Mouse (Mus musculus) kidney, embryonic 15.5 days (tissue): ENCODE results near the gene Rnf169. TPM values are rescaled to one million over a fixed set of nuclear protein-coding genes. Genes with fewer than 3 reads are reported as not detected.

ENCODE experiments used
- ATAC-seq: fragments of 200-750 bp; cut with Nextera tagmentation; replicated peaks from 2 replicates; pipeline ENCODE4 v1.8.0; 2017; ENCODE audit warnings: moderate TSS enrichment; ENCODE audit not compliant: low FRiP score
- H3K27ac ChIP-seq: fragments of 300-500 bp; sonication (generic); 2 replicates; pipeline ENCODE4 v1.5.1; 2015; ENCODE audit warnings: mild to moderate bottlenecking, inconsistent platforms
- H3K27me3 ChIP-seq: fragments of 300-500 bp; sonication (generic); 2 replicates; pipeline ENCODE4 v1.6.1; 2015; ENCODE audit warnings: inconsistent platforms
- H3K36me3 ChIP-seq: fragments of 300-500 bp; sonication (generic); 2 replicates; pipeline ENCODE4 v1.6.1; 2015; ENCODE audit warnings: inconsistent platforms
- H3K4me1 ChIP-seq: fragments of 300-500 bp; sonication (generic); 2 replicates; pipeline ENCODE4 v1.6.1; 2015; ENCODE audit warnings: inconsistent platforms
- H3K4me2 ChIP-seq: fragments of 300-500 bp; sonication (generic); 2 replicates; pipeline ENCODE4 v1.6.1; 2015; ENCODE audit warnings: moderate library complexity, mild to moderate bottlenecking, inconsistent platforms
- H3K4me3 ChIP-seq: fragments of 300-500 bp; sonication (generic); replicated peaks from 2 replicates; pipeline ENCODE4 v1.5.1; 2015; ENCODE audit warnings: mild to moderate bottlenecking, inconsistent platforms
- H3K9ac ChIP-seq: fragments of 300-500 bp; sonication (generic); 2 replicates; pipeline ENCODE4 v1.6.1; 2015; ENCODE audit warnings: mild to moderate bottlenecking, inconsistent platforms
- H3K9me3 ChIP-seq: fragments of 300-500 bp; sonication (generic); replicated peaks from 2 replicates; pipeline ENCODE4 v1.6.1; 2016; ENCODE audit warnings: inconsistent platforms
- WGBS: fragments of 180-500 bp; shearing (Covaris S2); methylation state at CpG from one replicate; pipeline ENCODE4 v1.1.7; 2015; ENCODE audit warnings: mixed read lengths; 5-methylcytosine and 5-hydroxymethylcytosine counted together
- polyA plus RNA-seq: library from polyadenylated mRNA; unstranded; fragments of >200 nt; fragmentation: Nextera tagmentation; extraction: Ambion mirVana; gene quantifications from 2 replicates; pipeline ENCODE4 v1.2.1, GENCODE M21; 2015

Gene Rnf169
- polyA plus RNA-seq, 1 experiment from 2014 or later: 5.9 TPM

DNA sequence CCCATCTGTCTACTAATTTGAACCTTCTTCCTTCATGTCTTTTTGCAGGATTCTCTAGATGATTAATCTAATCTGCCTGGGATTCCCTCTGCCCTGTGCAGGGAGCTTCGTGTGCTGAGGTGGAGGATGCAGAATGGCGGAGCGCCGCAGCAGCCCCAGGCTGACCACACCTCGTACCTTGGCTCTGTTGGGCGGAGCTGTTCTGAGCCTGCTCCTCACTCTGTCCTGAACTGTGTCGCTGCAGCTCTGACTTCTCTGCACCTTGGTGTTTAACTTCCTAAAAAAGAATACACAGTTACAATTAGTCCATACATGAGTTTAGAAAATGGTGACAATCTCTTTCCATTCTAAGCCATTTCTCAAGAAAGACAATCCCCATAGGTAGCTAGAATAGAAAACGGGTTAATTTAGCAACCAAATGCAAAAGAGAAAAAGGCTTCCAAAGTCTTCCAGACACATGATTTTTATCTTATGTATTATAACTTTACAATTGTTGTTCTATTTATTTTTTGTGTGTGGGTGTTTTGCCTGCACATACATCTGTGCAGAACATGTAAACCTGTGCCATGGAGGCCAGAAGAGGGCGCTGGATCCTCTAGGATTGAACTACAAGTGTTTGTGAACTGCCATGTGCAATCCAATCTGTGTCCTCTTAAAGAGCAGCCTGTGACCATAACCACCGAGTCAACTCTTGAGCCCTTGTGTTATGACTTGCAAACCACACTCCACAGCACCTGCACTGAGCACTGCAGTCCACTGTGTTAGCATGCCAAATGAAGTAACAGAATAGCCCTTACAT is 53.1 kb downstream of the Rnf169 start:
- peaks cover 82% of the 10 kb centered on the region for H3K36me3 ChIP-seq
- 77% methylated on average over 10 of the region's 10 CpGs for WGBS

GRCm38 (mm10) chr7:99920416-99920815 is 59.8 kb downstream of the Rnf169 start:
- no peak overlapping the region for H3K9ac ChIP-seq
- no peak for ATAC-seq
- peaks cover 41% of the 10 kb centered on the region for H3K36me3 ChIP-seq
- no peak overlapping the region for H3K4me2 ChIP-seq
- no peak overlapping the region for H3K27ac ChIP-seq
- H3K4me1 ChIP-seq: peaks cover 17% of the 10 kb centered on the region
- no peaks in the 10 kb centered on the region for H3K9me3 ChIP-seq
- no peak overlapping the region for H3K4me3 ChIP-seq
- peaks cover 26% of the 10 kb centered on the region for H3K27me3 ChIP-seq
- WGBS: 83% methylated on average over 2 of the region's 2 CpGs

More for the DNA sequence above, 53.1 kb downstream of the Rnf169 start:
- no peak overlapping the region for H3K4me3 ChIP-seq
- no peaks in the 10 kb centered on the region for H3K9me3 ChIP-seq
- no peak overlapping the region for H3K4me2 ChIP-seq
- H3K27me3 ChIP-seq: no peaks in the 10 kb centered on the region
- no peak for ATAC-seq
- H3K27ac ChIP-seq: no peak overlapping the region
- no peaks in the 10 kb centered on the region for H3K4me1 ChIP-seq
- H3K9ac ChIP-seq: no peak overlapping the region

DNA sequence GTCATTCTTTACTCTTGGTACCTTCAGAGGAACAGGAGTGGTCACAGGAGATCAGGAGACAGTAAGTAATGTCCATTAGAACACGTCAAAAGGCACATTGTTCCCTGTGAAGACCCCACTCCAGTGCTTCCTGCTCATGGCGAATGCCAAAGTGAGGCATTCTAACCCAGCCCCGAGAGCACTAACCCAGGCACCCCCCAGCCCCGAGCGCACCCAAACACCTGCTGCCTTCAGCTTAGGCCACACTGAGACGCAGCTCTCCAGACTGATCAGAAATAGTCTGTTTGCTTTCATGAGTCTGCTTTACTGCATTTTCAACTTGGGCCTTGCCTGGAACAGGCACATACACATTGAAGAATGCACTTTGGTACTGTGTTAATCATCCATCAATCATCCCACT is 60.3 kb downstream of the Rnf169 start:
- WGBS: 95% methylated on average over 6 of the region's 6 CpGs
- H3K9ac ChIP-seq: no peak overlapping the region
- no peaks in the 10 kb centered on the region for H3K9me3 ChIP-seq
- no peak overlapping the region for H3K27ac ChIP-seq
- peaks cover 17% of the 10 kb centered on the region for H3K4me1 ChIP-seq
- H3K27me3 ChIP-seq: peaks cover 26% of the 10 kb centered on the region
- ATAC-seq: no peak
- H3K4me3 ChIP-seq: no peak overlapping the region
- H3K4me2 ChIP-seq: no peak overlapping the region
- peaks cover 37% of the 10 kb centered on the region for H3K36me3 ChIP-seq

- ATAC-seq: no peak
- no peak overlapping the region for H3K4me3 ChIP-seq
- H3K36me3 ChIP-seq: peaks cover 29% of the 10 kb centered on the region
- no peaks in the 10 kb centered on the region for H3K9me3 ChIP-seq
- peaks cover 17% of the 10 kb centered on the region for H3K4me1 ChIP-seq
- H3K27me3 ChIP-seq: peaks cover 26% of the 10 kb centered on the region
- no peak overlapping the region for H3K4me2 ChIP-seq
- H3K27ac ChIP-seq: no peak overlapping the region
- no peak overlapping the region for H3K9ac ChIP-seq
- 86% methylated on average over 2 of the region's 2 CpGs for WGBS
Observed at GRCm38 (mm10) chr7:99919164-99919563, 61.1 kb downstream of the Rnf169 start.

- under 1% methylated on average over 36 of the region's 36 CpGs for WGBS
Observed at GRCm38 (mm10) chr7:99917320-99917844, 62.9 kb downstream of the Rnf169 start.

DNA sequence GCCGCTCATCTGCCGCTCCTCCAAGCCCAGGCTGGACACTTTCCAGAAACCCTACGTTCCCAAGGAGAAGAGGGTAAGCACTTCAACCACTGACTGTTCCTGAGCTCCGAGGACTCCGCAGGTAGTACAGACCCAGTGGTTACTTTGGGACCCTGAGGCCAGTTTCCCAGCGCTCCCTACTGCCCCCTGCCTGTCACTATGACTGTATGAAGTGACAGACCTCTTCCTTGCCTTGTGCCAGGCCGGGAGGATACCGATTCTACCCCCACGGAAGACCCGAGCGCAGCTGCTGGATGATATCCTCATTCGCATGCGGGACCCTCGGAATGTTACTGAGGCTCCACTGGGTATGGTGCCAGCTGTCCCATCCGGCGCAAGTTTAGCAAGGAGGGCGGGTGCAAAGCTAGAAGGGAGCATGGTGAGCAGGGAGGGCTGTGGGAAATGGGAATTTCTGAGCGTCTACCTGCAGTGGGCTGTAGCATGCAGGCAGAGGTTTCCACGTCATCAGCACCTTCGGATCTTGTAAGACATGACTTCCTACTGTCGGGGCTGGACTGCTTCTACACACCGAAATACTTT is 63.4 kb downstream of the Rnf169 start:
- H3K4me2 ChIP-seq: peak overlapping the region; percentile 80
- 6% methylated on average over 22 of the region's 22 CpGs for WGBS
- H3K27ac ChIP-seq: no peak overlapping the region
- H3K4me3 ChIP-seq: peak overlapping the region; percentile 37
- H3K9me3 ChIP-seq: no peaks in the 10 kb centered on the region
- H3K4me1 ChIP-seq: peaks cover 17% of the 10 kb centered on the region
- H3K9ac ChIP-seq: peak overlapping the region; percentile 46; the same call in 1 of the 2 replicates
- ATAC-seq: peak; percentile 62; the same call in 1 of the 2 replicates
- peaks cover 9% of the 10 kb centered on the region for H3K36me3 ChIP-seq
- H3K27me3 ChIP-seq: peaks cover 26% of the 10 kb centered on the region

More at GRCm38 (mm10) chr7:99917320-99917844, 62.9 kb downstream of the Rnf169 start:
- H3K4me2 ChIP-seq: peak overlapping the region; percentile 80
- H3K27me3 ChIP-seq: peaks cover 26% of the 10 kb centered on the region
- H3K36me3 ChIP-seq: peaks cover 12% of the 10 kb centered on the region
- H3K9me3 ChIP-seq: no peaks in the 10 kb centered on the region
- H3K27ac ChIP-seq: no peak overlapping the region
- ATAC-seq: peak; percentile 63
- peak overlapping the region; percentile 37 for H3K4me3 ChIP-seq
- peaks cover 17% of the 10 kb centered on the region for H3K4me1 ChIP-seq
- peak overlapping the region; percentile 46 for H3K9ac ChIP-seq

- Histone ChIP-seq H3K9me3 (no peaks in the 10 kb centered on the region), H3K27me3 (peaks cover 26% of the 10 kb centered on the region), H3K36me3 (no peaks in the 10 kb centered on the region), H3K4me2 (no peak overlapping the region), H3K4me3 (no peak overlapping the region), H3K9ac (no peak overlapping the region), H3K27ac (no peak overlapping the region), H3K4me1 (peaks cover 17% of the 10 kb centered on the region)
- 80% methylated on average over 2 of the region's 2 CpGs for WGBS
- no peak for ATAC-seq
Observed at GRCm38 (mm10) chr7:99915511-99915910, 64.7 kb downstream of the Rnf169 start.

GRCm38 (mm10) chr7:99914316-99914715 is 65.9 kb downstream of the Rnf169 start:
- Histone ChIP-seq H3K36me3 (no peaks in the 10 kb centered on the region), H3K4me2 (no peak overlapping the region), H3K27ac (no peak overlapping the region), H3K9me3 (no peaks in the 10 kb centered on the region), H3K27me3 (peaks cover 26% of the 10 kb centered on the region), H3K4me3 (no peak overlapping the region), H3K9ac (no peak overlapping the region), H3K4me1 (peaks cover 17% of the 10 kb centered on the region)
- 84% methylated on average over 10 of the region's 10 CpGs for WGBS
- ATAC-seq: no peak

- WGBS: 75% methylated on average over 5 of the region's 5 CpGs
- Histone ChIP-seq H3K9ac (no peak overlapping the region), H3K4me1 (no peaks in the 10 kb centered on the region), H3K4me3 (no peak overlapping the region), H3K36me3 (no peaks in the 10 kb centered on the region), H3K9me3 (no peaks in the 10 kb centered on the region), H3K27ac (no peak overlapping the region), H3K4me2 (no peak overlapping the region), H3K27me3 (peaks cover 3% of the 10 kb centered on the region)
- ATAC-seq: no peak
Observed at GRCm38 (mm10) chr7:99911038-99911437, 69.2 kb downstream of the Rnf169 start.

GRCm38 (mm10) chr7:99907463-99907862 is 72.8 kb downstream of the Rnf169 start:
- 76% methylated on average over 3 of the region's 3 CpGs for WGBS
- Histone ChIP-seq H3K27me3 (no peaks in the 10 kb centered on the region), H3K9me3 (no peaks in the 10 kb centered on the region), H3K27ac (no peak overlapping the region), H3K4me3 (no peak overlapping the region), H3K9ac (no peak overlapping the region), H3K36me3 (no peaks in the 10 kb centered on the region), H3K4me2 (no peak overlapping the region), H3K4me1 (no peaks in the 10 kb centered on the region)
- ATAC-seq: no peak

GRCm38 (mm10) chr7:99906346-99906745 is 73.9 kb downstream of the Rnf169 start:
- Histone ChIP-seq H3K4me2 (no peak overlapping the region), H3K4me3 (no peak overlapping the region), H3K27me3 (no peaks in the 10 kb centered on the region), H3K36me3 (no peaks in the 10 kb centered on the region), H3K27ac (no peak overlapping the region), H3K9ac (no peak overlapping the region), H3K9me3 (no peaks in the 10 kb centered on the region), H3K4me1 (no peaks in the 10 kb centered on the region)
- ATAC-seq: no peak
- WGBS: 74% methylated on average over 3 of the region's 3 CpGs

DNA sequence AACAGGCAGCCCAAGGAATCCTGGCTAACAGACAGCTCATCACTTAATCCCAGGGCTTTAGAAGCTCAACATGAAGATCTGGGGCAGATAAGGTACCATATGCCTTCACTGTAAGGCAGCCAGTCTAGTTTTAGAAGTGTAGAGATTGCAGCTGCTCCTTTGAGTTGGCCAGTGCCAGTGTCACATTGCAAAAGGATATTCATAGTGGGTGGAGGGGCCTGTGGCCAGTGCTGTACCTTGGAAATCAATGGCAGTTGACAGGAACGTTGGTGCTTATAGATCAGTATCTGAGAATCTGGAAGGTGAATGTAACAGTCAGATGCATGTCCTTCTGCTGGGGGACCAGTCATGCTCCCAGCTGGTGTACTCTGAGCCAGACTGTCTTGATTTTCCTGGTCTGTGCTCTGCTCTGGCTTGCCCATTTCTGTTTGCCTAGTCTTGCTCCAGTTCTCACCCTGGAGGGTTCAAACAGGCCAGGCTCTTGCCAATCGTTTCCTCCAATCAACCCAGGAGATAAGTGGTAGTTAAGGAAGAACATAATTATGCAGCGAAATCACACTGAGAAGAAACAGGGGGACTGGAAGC is 75.7 kb downstream of the Rnf169 start:
- Histone ChIP-seq H3K4me3 (no peak overlapping the region), H3K4me2 (no peak overlapping the region), H3K9ac (no peak overlapping the region), H3K36me3 (no peaks in the 10 kb centered on the region), H3K4me1 (no peaks in the 10 kb centered on the region), H3K27ac (no peak overlapping the region), H3K9me3 (no peaks in the 10 kb centered on the region), H3K27me3 (no peaks in the 10 kb centered on the region)
- ATAC-seq: no peak
- WGBS: 46% methylated on average over 3 of the region's 3 CpGs
